Mouse (Mus musculus): ENCODE data around the gene Frat1. TPM values are rescaled to one million over a fixed set of nuclear protein-coding genes. Genes with fewer than 3 reads are reported as not detected.

Gene Frat1
- polyA plus RNA-seq, 1 experiment, result 13.2 TPM

GRCm38 (mm10) chr19:41805831-41806230 lies 23.9 kb upstream of the Frat1 start:
- DNase-seq, result no peak
- TF ChIP-seq CTCF (IDR thresholded peaks at IDR 0.05; ENCODE audit: borderline replicate concordance, insufficient read depth, low read depth, low read length) (no peak), POLR2A (IDR thresholded peaks at IDR 0.05; ENCODE audit: borderline replicate concordance, insufficient read depth, low read length) (no peak)
- no peaks in the 10 kb centered on the region for H3K27me3 ChIP-seq (ENCODE audit: control insufficient read depth, insufficient read depth, low read length)
- WGBS, result 83% methylated on average over 4 of the region's 4 CpGs
- no peak overlapping the region for H3K27ac ChIP-seq (ENCODE audit: insufficient read depth, low read length)
- H3K4me1 ChIP-seq (ENCODE audit: control insufficient read depth, insufficient read depth, low read length), result no peaks in the 10 kb centered on the region
- H3K4me3 ChIP-seq (replicated peaks; ENCODE audit: insufficient read depth, low read depth, low read length), result no peak overlapping the region

- no peak for DNase-seq
- 90% methylated on average over 9 of the region's 9 CpGs for WGBS
- no peak overlapping the region for H3K4me3 ChIP-seq (replicated peaks; ENCODE audit: insufficient read depth, low read depth, low read length)
- H3K27ac ChIP-seq (ENCODE audit: insufficient read depth, low read length), result no peak overlapping the region
- no peaks in the 10 kb centered on the region for H3K4me1 ChIP-seq (ENCODE audit: control insufficient read depth, insufficient read depth, low read length)
- TF ChIP-seq POLR2A (IDR thresholded peaks at IDR 0.05; ENCODE audit: borderline replicate concordance, insufficient read depth, low read length) (no peak), CTCF (IDR thresholded peaks at IDR 0.05; ENCODE audit: borderline replicate concordance, insufficient read depth, low read depth, low read length) (no peak)
- no peaks in the 10 kb centered on the region for H3K27me3 ChIP-seq (ENCODE audit: control insufficient read depth, insufficient read depth, low read length)
Measured at GRCm38 (mm10) chr19:41807497-41807896, 22.3 kb upstream of the Frat1 start.

GRCm38 (mm10) chr19:41808104-41808634 lies 21.6 kb upstream of the Frat1 start:
- H3K27ac ChIP-seq (ENCODE audit: insufficient read depth, low read length), result no peak overlapping the region
- TF ChIP-seq CTCF (IDR thresholded peaks at IDR 0.05; ENCODE audit: borderline replicate concordance, insufficient read depth, low read depth, low read length) (no peak), POLR2A (IDR thresholded peaks at IDR 0.05; ENCODE audit: borderline replicate concordance, insufficient read depth, low read length) (no peak)
- no peak overlapping the region for H3K4me3 ChIP-seq (replicated peaks; ENCODE audit: insufficient read depth, low read depth, low read length)
- WGBS, result 51% methylated on average over 8 of the region's 8 CpGs
- no peaks in the 10 kb centered on the region for H3K27me3 ChIP-seq (ENCODE audit: control insufficient read depth, insufficient read depth, low read length)
- no peak for DNase-seq
- H3K4me1 ChIP-seq (ENCODE audit: control insufficient read depth, insufficient read depth, low read length), result no peaks in the 10 kb centered on the region

GRCm38 (mm10) chr19:41810074-41810473 lies 19.7 kb upstream of the Frat1 start:
- 73% methylated on average over 5 of the region's 5 CpGs for WGBS
- Histone ChIP-seq H3K27ac (ENCODE audit: insufficient read depth, low read length) (no peak overlapping the region), H3K4me1 (ENCODE audit: control insufficient read depth, insufficient read depth, low read length) (no peaks in the 10 kb centered on the region), H3K27me3 (ENCODE audit: control insufficient read depth, insufficient read depth, low read length) (no peaks in the 10 kb centered on the region), H3K4me3 (replicated peaks; ENCODE audit: insufficient read depth, low read depth, low read length) (no peak overlapping the region)
- TF ChIP-seq POLR2A (IDR thresholded peaks at IDR 0.05; ENCODE audit: borderline replicate concordance, insufficient read depth, low read length), result no peak
- no peak for DNase-seq

GRCm38 (mm10) chr19:41812525-41812924 lies 17.2 kb upstream of the Frat1 start:
- Histone ChIP-seq H3K27me3 (ENCODE audit: control insufficient read depth, insufficient read depth, low read length) (no peaks in the 10 kb centered on the region), H3K27ac (ENCODE audit: insufficient read depth, low read length) (no peak overlapping the region), H3K4me1 (ENCODE audit: control insufficient read depth, insufficient read depth, low read length) (no peaks in the 10 kb centered on the region), H3K4me3 (replicated peaks; ENCODE audit: insufficient read depth, low read depth, low read length) (no peak overlapping the region)
- WGBS, result 83% methylated on average over 10 of the region's 10 CpGs
- no peak for DNase-seq
- no peak for TF ChIP-seq POLR2A (IDR thresholded peaks at IDR 0.05; ENCODE audit: borderline replicate concordance, insufficient read depth, low read length)
- TF ChIP-seq CTCF (IDR thresholded peaks at IDR 0.05; ENCODE audit: borderline replicate concordance, insufficient read depth, low read depth, low read length), result no peak

GRCm38 (mm10) chr19:41813374-41813773 lies 16.4 kb upstream of the Frat1 start:
- H3K27ac ChIP-seq (ENCODE audit: insufficient read depth, low read length), result no peak overlapping the region
- WGBS, result 97% methylated on average over 4 of the region's 4 CpGs
- no peak overlapping the region for H3K4me3 ChIP-seq (replicated peaks; ENCODE audit: insufficient read depth, low read depth, low read length)
- H3K4me1 ChIP-seq (ENCODE audit: control insufficient read depth, insufficient read depth, low read length), result no peaks in the 10 kb centered on the region
- no peak for DNase-seq
- no peaks in the 10 kb centered on the region for H3K27me3 ChIP-seq (ENCODE audit: control insufficient read depth, insufficient read depth, low read length)
- no peak for TF ChIP-seq POLR2A (IDR thresholded peaks at IDR 0.05; ENCODE audit: borderline replicate concordance, insufficient read depth, low read length)

- no peaks in the 10 kb centered on the region for H3K27me3 ChIP-seq (ENCODE audit: control insufficient read depth, insufficient read depth, low read length)
- no peak overlapping the region for H3K27ac ChIP-seq (ENCODE audit: insufficient read depth, low read length)
- 82% methylated on average over 5 of the region's 5 CpGs for WGBS
- no peaks in the 10 kb centered on the region for H3K4me1 ChIP-seq (ENCODE audit: control insufficient read depth, insufficient read depth, low read length)
- no peak for DNase-seq
- TF ChIP-seq POLR2A (IDR thresholded peaks at IDR 0.05; ENCODE audit: borderline replicate concordance, insufficient read depth, low read length) (no peak), CTCF (IDR thresholded peaks at IDR 0.05; ENCODE audit: borderline replicate concordance, insufficient read depth, low read depth, low read length) (no peak)
- no peak overlapping the region for H3K4me3 ChIP-seq (replicated peaks; ENCODE audit: insufficient read depth, low read depth, low read length)
Measured at GRCm38 (mm10) chr19:41816410-41816809, 13.4 kb upstream of the Frat1 start.

GRCm38 (mm10) chr19:41816915-41817314 lies 12.9 kb upstream of the Frat1 start:
- Histone ChIP-seq H3K4me3 (replicated peaks; ENCODE audit: insufficient read depth, low read depth, low read length) (no peak overlapping the region), H3K4me1 (ENCODE audit: control insufficient read depth, insufficient read depth, low read length) (no peaks in the 10 kb centered on the region), H3K27me3 (ENCODE audit: control insufficient read depth, insufficient read depth, low read length) (no peaks in the 10 kb centered on the region), H3K27ac (ENCODE audit: insufficient read depth, low read length) (no peak overlapping the region)
- no peak for TF ChIP-seq CTCF (IDR thresholded peaks at IDR 0.05; ENCODE audit: borderline replicate concordance, insufficient read depth, low read depth, low read length)
- no peak for DNase-seq
- 59% methylated on average over 5 of the region's 5 CpGs for whole genome bisulfite sequencing

Data from cerebellum, adult 2 months (tissue).